Mouse (Mus musculus) forebrain, embryonic 11.5 days (tissue): ENCODE results near the gene Ppp1r9a. TPM values are rescaled to one million over a fixed set of nuclear protein-coding genes. Genes with fewer than 3 reads are reported as not detected.

Experiments used
- ATAC-seq: fragments of 200-750 bp; cut with Nextera tagmentation; replicated peaks from 2 replicates; pipeline ENCODE4 v1.8.0; 2017; ENCODE audit warnings: moderate TSS enrichment; ENCODE audit not compliant: low FRiP score
- DNase-seq: peaks from one replicate; pipeline ENCODE4 v3.0.0-alpha.2; 2017; ENCODE audit warnings: low spot score
- H3K27ac ChIP-seq: fragments of 300-500 bp; sonication (generic); 2 replicates; pipeline ENCODE4 v1.5.1; 2014; ENCODE audit warnings: low read depth, low read length
- H3K27me3 ChIP-seq: fragments of 300-500 bp; sonication (generic); 2 replicates; pipeline ENCODE4 v1.6.1; 2014; ENCODE audit warnings: mild to moderate bottlenecking, low read length, mixed read lengths; ENCODE audit not compliant: control insufficient read depth, insufficient read depth
- H3K36me3 ChIP-seq: fragments of 300-500 bp; sonication (generic); 2 replicates; pipeline ENCODE4 v1.6.1; 2014; ENCODE audit warnings: mild to moderate bottlenecking, low read length, moderate library complexity, mixed read lengths; ENCODE audit not compliant: control insufficient read depth, insufficient read depth
- H3K4me1 ChIP-seq: fragments of 300-500 bp; sonication (generic); replicated peaks from 2 replicates; pipeline ENCODE4 v1.6.1; 2014; ENCODE audit warnings: low read length, mixed read lengths; ENCODE audit not compliant: control insufficient read depth, insufficient read depth
- H3K4me2 ChIP-seq: fragments of 300-500 bp; sonication (generic); 2 replicates; pipeline ENCODE4 v1.6.1; 2014; ENCODE audit warnings: low read depth, mild to moderate bottlenecking, low read length, moderate library complexity, mixed read lengths; ENCODE audit not compliant: severe bottlenecking
- H3K4me3 ChIP-seq: fragments of 300-500 bp; sonication (generic); 2 replicates; pipeline ENCODE4 v1.5.1; 2014; ENCODE audit warnings: low read depth, low read length
- H3K9ac ChIP-seq: fragments of 300-500 bp; sonication (generic); 2 replicates; pipeline ENCODE4 v1.6.1; 2014; ENCODE audit warnings: low read length
- H3K9me3 ChIP-seq: fragments of 300-500 bp; sonication (generic); 2 replicates; pipeline ENCODE4 v1.6.1; 2016; ENCODE audit warnings: low read length, mixed read lengths; ENCODE audit not compliant: control insufficient read depth
- WGBS: fragments of 180-500 bp; shearing (Covaris S2); extraction: QIAGEN DNeasy Blood & Tissue Kit; methylation state at CpG from one replicate; pipeline ENCODE4 v1.1.7; 2014; 5-methylcytosine and 5-hydroxymethylcytosine counted together
- polyA plus RNA-seq: library from polyadenylated mRNA; unstranded; fragments of >200 nt; fragmentation: Nextera tagmentation; extraction: Ambion mirVana; gene quantifications from 2 replicates; pipeline ENCODE4 v1.2.1, GENCODE M21; 2014

Ppp1r9a gene
- polyA plus RNA-seq, 1 experiment from 2014 or later: 29.2 TPM

GRCm38 (mm10) chr6:5113103-5113502 is 210.4 kb downstream of the Ppp1r9a start:
- no peaks in the 10 kb centered on the region for H3K9me3 ChIP-seq
- 67% methylated on average over 8 of the region's 8 CpGs for WGBS
- H3K36me3 ChIP-seq: no peaks in the 10 kb centered on the region
- no peak overlapping the region for H3K4me3 ChIP-seq
- H3K4me1 ChIP-seq: 0 out of 2 replicates have a peak, but pooled peaks cover 6% of the 10 kb centered on the region
- H3K27ac ChIP-seq: no peak overlapping the region
- DNase-seq (no peak), ATAC-seq (no peak)
- H3K4me2 ChIP-seq: no peak overlapping the region
- H3K27me3 ChIP-seq: no peaks in the 10 kb centered on the region
- no peak overlapping the region for H3K9ac ChIP-seq

- DNase-seq: no peak
- 58% methylated on average over 5 of the region's 5 CpGs for WGBS
- no peak for ATAC-seq
- Histone ChIP-seq H3K4me1 (0 out of 2 replicates have a peak, but pooled peaks cover 6% of the 10 kb centered on the region), H3K36me3 (no peaks in the 10 kb centered on the region), H3K4me2 (no peak overlapping the region), H3K27me3 (no peaks in the 10 kb centered on the region), H3K9me3 (no peaks in the 10 kb centered on the region), H3K9ac (no peak overlapping the region), H3K4me3 (no peak overlapping the region), H3K27ac (no peak overlapping the region)
Observed at GRCm38 (mm10) chr6:5113734-5114133, 211.0 kb downstream of the Ppp1r9a start.

- 94% methylated on average over 7 of the region's 7 CpGs for WGBS
- no peak for DNase-seq
- Histone ChIP-seq H3K4me2 (no peak overlapping the region), H3K9me3 (no peaks in the 10 kb centered on the region), H3K27ac (no peak overlapping the region), H3K27me3 (no peaks in the 10 kb centered on the region), H3K4me1 (0 out of 2 replicates have a peak, but pooled peaks cover 6% of the 10 kb centered on the region), H3K36me3 (no peaks in the 10 kb centered on the region), H3K9ac (no peak overlapping the region), H3K4me3 (no peak overlapping the region)
- ATAC-seq: no peak
Observed at GRCm38 (mm10) chr6:5114857-5115256, 212.1 kb downstream of the Ppp1r9a start.

- no peak overlapping the region for H3K27ac ChIP-seq
- H3K27me3 ChIP-seq: no peaks in the 10 kb centered on the region
- no peak overlapping the region for H3K4me3 ChIP-seq
- H3K36me3 ChIP-seq: no peaks in the 10 kb centered on the region
- no peaks in the 10 kb centered on the region for H3K9me3 ChIP-seq
- DNase-seq (no peak), ATAC-seq (no peak)
- no peaks in the 10 kb centered on the region for H3K4me1 ChIP-seq
- WGBS: 90% methylated on average over 15 of the region's 15 CpGs
- H3K4me2 ChIP-seq: no peak overlapping the region
- H3K9ac ChIP-seq: no peak overlapping the region
Observed at GRCm38 (mm10) chr6:5119181-5119910, 216.6 kb downstream of the Ppp1r9a start.

GRCm38 (mm10) chr6:5120229-5120628 is 217.5 kb downstream of the Ppp1r9a start:
- no peaks in the 10 kb centered on the region for H3K36me3 ChIP-seq
- DNase-seq: no peak
- no peak overlapping the region for H3K4me3 ChIP-seq
- H3K4me2 ChIP-seq: no peak overlapping the region
- no peak overlapping the region for H3K9ac ChIP-seq
- H3K9me3 ChIP-seq: no peaks in the 10 kb centered on the region
- no peak for ATAC-seq
- no peaks in the 10 kb centered on the region for H3K27me3 ChIP-seq
- H3K27ac ChIP-seq: no peak overlapping the region
- 72% methylated on average over 3 of the region's 3 CpGs for WGBS
- H3K4me1 ChIP-seq: no peaks in the 10 kb centered on the region

- Histone ChIP-seq H3K36me3 (no peaks in the 10 kb centered on the region), H3K9me3 (no peaks in the 10 kb centered on the region), H3K9ac (no peak overlapping the region), H3K27ac (no peak overlapping the region), H3K4me1 (no peaks in the 10 kb centered on the region), H3K4me3 (no peak overlapping the region), H3K4me2 (no peak overlapping the region), H3K27me3 (no peaks in the 10 kb centered on the region)
- ATAC-seq: no peak
- no peak for DNase-seq
- WGBS: 83% methylated on average over 14 of the region's 14 CpGs
Observed at GRCm38 (mm10) chr6:5129364-5130093, 226.8 kb downstream of the Ppp1r9a start.

- no peaks in the 10 kb centered on the region for H3K4me1 ChIP-seq
- no peaks in the 10 kb centered on the region for H3K9me3 ChIP-seq
- H3K36me3 ChIP-seq: no peaks in the 10 kb centered on the region; the same call in 1 of the 2 replicates
- no peak overlapping the region for H3K4me2 ChIP-seq
- no peak overlapping the region for H3K4me3 ChIP-seq
- ATAC-seq: no peak
- no peak for DNase-seq
- no peak overlapping the region for H3K9ac ChIP-seq
- H3K27ac ChIP-seq: no peak overlapping the region
- 89% methylated on average over 6 of the region's 6 CpGs for WGBS
- no peaks in the 10 kb centered on the region for H3K27me3 ChIP-seq
Observed at GRCm38 (mm10) chr6:5134986-5135385, 232.3 kb downstream of the Ppp1r9a start.

GRCm38 (mm10) chr6:5136046-5136445 is 233.3 kb downstream of the Ppp1r9a start:
- Histone ChIP-seq H3K36me3 (no peaks in the 10 kb centered on the region; the same call in 1 of the 2 replicates), H3K27me3 (no peaks in the 10 kb centered on the region), H3K9ac (no peak overlapping the region), H3K9me3 (no peaks in the 10 kb centered on the region), H3K4me2 (no peak overlapping the region), H3K4me1 (no peaks in the 10 kb centered on the region), H3K4me3 (no peak overlapping the region), H3K27ac (no peak overlapping the region)
- ATAC-seq: no peak
- WGBS: 74% methylated on average over 6 of the region's 6 CpGs
- DNase-seq: no peak
